Mouse (Mus musculus) embryonic facial prominence, embryonic 10.5 days (tissue): ENCODE data around the gene March10. TPM values are rescaled to one million over a fixed set of nuclear protein-coding genes. Genes with fewer than 3 reads are reported as not detected.

Experiments
- DNase-seq: peaks from one replicate; pipeline ENCODE4 v3.0.0-alpha.2; 2017; ENCODE audit warnings: low spot score
- H3K27ac ChIP-seq: fragments of 300-500 bp; sonication (generic); replicated peaks from 2 replicates; pipeline ENCODE4 v1.5.1; 2016; ENCODE audit warnings: mild to moderate bottlenecking
- H3K27me3 ChIP-seq: fragments of 300-500 bp; sonication (generic); replicated peaks from 2 replicates; pipeline ENCODE4 v1.6.1; 2016; ENCODE audit warnings: low read depth, mild to moderate bottlenecking; ENCODE audit not compliant: poor library complexity, severe bottlenecking
- H3K36me3 ChIP-seq: fragments of 300-500 bp; sonication (generic); replicated peaks from 2 replicates; pipeline ENCODE4 v1.6.1; 2016; ENCODE audit warnings: mild to moderate bottlenecking, moderate library complexity
- H3K4me1 ChIP-seq: fragments of 300-500 bp; sonication (generic); 2 replicates; pipeline ENCODE4 v1.6.1; 2016
- H3K4me3 ChIP-seq: fragments of 300-500 bp; sonication (generic); 2 replicates; pipeline ENCODE4 v1.5.1; 2016; ENCODE audit warnings: mild to moderate bottlenecking, moderate library complexity
- H3K9me3 ChIP-seq: fragments of 300-500 bp; sonication (generic); 2 replicates; pipeline ENCODE4 v1.6.1; 2016; ENCODE audit warnings: mild to moderate bottlenecking
- WGBS: fragments of 180-500 bp; shearing (Covaris S2); methylation state at CpG from one replicate; pipeline ENCODE4 v1.1.7; 2016; 5-methylcytosine and 5-hydroxymethylcytosine counted together
- polyA plus RNA-seq: library from polyadenylated mRNA; unstranded; fragments of >200 nt; fragmentation: Nextera tagmentation; extraction: Ambion mirVana; gene quantifications from 2 replicates; pipeline ENCODE4 v1.2.1, GENCODE M21; 2016

Gene March10
- polyA plus RNA-seq, 1 experiment from 2014 or later = 0.06 TPM

DNA sequence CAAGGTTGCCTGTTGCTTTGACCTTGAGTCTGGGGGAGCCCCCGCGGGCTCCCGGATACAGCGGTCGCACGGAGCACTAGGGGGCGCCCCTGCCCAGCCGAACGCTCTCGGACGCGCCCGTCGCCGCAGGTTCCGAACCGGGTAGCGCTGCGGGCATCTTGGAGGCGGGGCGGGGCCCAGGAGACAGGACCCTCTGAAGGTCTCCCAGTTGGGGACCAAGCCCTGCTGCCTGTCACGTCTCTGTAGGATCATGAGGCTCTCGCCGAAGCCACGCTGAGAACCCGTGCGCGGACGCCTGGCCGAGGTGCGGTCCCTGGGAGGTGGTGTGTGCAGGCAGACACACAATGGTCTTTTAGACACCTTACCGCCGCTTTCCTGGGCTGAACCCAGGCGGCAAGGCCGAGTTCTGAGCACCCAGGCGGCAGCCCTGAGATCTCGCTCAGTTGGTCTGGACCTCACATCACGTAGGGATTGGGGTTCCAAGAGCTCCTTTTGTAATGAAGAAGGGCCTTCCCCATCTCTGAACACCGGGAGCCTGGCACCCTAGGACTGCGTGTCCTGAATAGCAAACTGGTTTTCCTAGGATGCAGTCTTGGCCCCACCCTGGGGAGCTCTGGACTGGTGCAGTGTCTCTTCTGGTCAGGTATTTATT is 93.5 kb downstream of the March10 start:
- Histone ChIP-seq H3K4me3 (peak overlapping the region; percentile 70), H3K27me3 (peaks cover 20% of the 10 kb centered on the region), H3K9me3 (no peaks in the 10 kb centered on the region), H3K36me3 (no peaks in the 10 kb centered on the region), H3K4me1 (peaks cover 45% of the 10 kb centered on the region), H3K27ac (peak overlapping the region; percentile 85)
- DNase-seq = peak; percentile 88
- 1% methylated on average over 40 of the region's 40 CpGs for WGBS

GRCm38 (mm10) chr11:105362041-105362765 is 94.3 kb downstream of the March10 start:
- 90% methylated on average over 4 of the region's 4 CpGs for WGBS
- Histone ChIP-seq H3K4me1 (peaks cover 45% of the 10 kb centered on the region), H3K27me3 (peaks cover 20% of the 10 kb centered on the region), H3K4me3 (no peak overlapping the region; the same call in 1 of the 2 replicates), H3K27ac (no peak overlapping the region), H3K36me3 (no peaks in the 10 kb centered on the region), H3K9me3 (no peaks in the 10 kb centered on the region)
- no peak for DNase-seq

DNA sequence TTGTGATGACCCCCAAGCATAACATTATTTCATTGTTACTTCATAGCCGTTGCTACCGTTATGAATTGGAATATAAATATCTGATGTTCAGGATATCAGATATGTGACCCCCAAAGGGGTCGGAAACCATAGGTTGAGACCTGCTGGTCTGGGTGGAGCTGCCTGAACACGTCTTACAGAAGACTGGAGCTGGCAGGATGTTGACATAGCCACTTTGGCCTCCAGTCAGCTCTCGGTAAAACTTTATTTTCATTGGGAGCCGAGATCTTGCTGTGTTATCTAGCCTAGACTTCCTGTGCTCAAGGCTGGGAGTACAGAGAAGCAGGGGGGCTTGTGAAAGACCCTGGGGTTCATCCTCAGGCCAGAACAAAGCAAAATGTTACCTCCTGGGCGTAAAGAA is 100.2 kb downstream of the March10 start:
- Histone ChIP-seq H3K27me3 (peaks cover 6% of the 10 kb centered on the region; the same call in 1 of the 2 replicates), H3K4me3 (no peak overlapping the region), H3K4me1 (peaks cover 55% of the 10 kb centered on the region), H3K36me3 (peaks cover 10% of the 10 kb centered on the region; the same call in 1 of the 2 replicates), H3K9me3 (no peaks in the 10 kb centered on the region), H3K27ac (no peak overlapping the region)
- DNase-seq = no peak
- 69% methylated on average over 7 of the region's 7 CpGs for WGBS

DNA sequence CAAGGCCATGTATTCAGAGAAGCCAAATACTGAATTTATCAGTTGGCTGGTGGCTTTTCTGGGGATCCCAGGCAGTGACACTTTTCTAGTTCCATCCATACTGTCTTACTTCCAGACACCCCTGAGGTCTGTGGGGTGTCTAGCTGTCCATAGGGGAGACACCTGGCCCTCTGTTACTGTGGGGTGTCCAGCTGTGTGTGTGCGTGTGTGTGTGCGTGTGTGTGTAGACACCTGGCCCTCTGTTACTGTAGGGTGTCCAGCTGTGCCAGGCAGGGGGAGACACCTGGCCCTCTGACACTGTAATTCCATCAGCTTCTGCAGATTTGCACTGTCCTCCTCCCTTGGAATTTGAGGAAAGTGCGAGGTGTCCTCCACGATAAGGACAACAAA is 102.6 kb downstream of the March10 start:
- peaks cover 33% of the 10 kb centered on the region for H3K36me3 ChIP-seq
- no peak overlapping the region for H3K4me3 ChIP-seq
- WGBS = 89% methylated on average over 4 of the region's 4 CpGs
- no peaks in the 10 kb centered on the region for H3K9me3 ChIP-seq
- H3K27me3 ChIP-seq = no peaks in the 10 kb centered on the region
- H3K4me1 ChIP-seq = peaks cover 50% of the 10 kb centered on the region
- no peak overlapping the region for H3K27ac ChIP-seq
- DNase-seq = no peak

- no peak for DNase-seq
- Histone ChIP-seq H3K4me1 (peaks cover 50% of the 10 kb centered on the region), H3K9me3 (no peaks in the 10 kb centered on the region), H3K4me3 (no peak overlapping the region), H3K27ac (peak overlapping the region; percentile 36), H3K36me3 (peaks cover 39% of the 10 kb centered on the region), H3K27me3 (no peaks in the 10 kb centered on the region)
- WGBS = 66% methylated on average over 9 of the region's 9 CpGs
These were observed 103.3 kb downstream of the March10 start for GRCm38 (mm10) chr11:105352954-105353890.

DNA sequence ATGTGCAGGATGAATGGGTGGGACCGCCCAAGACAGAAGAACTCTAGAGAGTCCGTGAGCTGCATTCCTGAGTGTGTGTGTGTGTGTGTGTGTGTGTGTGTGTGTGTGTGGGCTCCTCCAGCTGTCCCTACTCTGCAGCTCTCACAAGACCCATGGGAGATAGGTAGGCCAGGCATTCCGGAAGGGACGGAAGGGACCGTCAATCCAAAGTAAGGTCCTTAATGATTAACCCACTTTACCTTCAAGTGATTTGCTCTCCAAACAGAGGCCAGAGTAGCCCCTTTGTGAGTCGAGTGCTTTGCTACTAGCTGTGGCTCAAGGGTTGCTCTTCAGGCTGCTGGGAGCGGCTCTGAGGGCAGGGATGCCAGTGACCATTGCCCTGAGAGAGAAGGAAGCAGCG is 104.4 kb downstream of the March10 start:
- Histone ChIP-seq H3K27ac (no peak overlapping the region), H3K27me3 (no peaks in the 10 kb centered on the region)
- WGBS = 77% methylated on average over 8 of the region's 8 CpGs

GRCm38 (mm10) chr11:105350643-105351042 is 105.9 kb downstream of the March10 start:
- peaks cover 41% of the 10 kb centered on the region for H3K4me1 ChIP-seq

More for the DNA sequence above, 104.4 kb downstream of the March10 start:
- Histone ChIP-seq H3K36me3 (peaks cover 50% of the 10 kb centered on the region), H3K4me1 (peaks cover 50% of the 10 kb centered on the region), H3K4me3 (no peak overlapping the region), H3K9me3 (no peaks in the 10 kb centered on the region)
- DNase-seq = no peak

DNA sequence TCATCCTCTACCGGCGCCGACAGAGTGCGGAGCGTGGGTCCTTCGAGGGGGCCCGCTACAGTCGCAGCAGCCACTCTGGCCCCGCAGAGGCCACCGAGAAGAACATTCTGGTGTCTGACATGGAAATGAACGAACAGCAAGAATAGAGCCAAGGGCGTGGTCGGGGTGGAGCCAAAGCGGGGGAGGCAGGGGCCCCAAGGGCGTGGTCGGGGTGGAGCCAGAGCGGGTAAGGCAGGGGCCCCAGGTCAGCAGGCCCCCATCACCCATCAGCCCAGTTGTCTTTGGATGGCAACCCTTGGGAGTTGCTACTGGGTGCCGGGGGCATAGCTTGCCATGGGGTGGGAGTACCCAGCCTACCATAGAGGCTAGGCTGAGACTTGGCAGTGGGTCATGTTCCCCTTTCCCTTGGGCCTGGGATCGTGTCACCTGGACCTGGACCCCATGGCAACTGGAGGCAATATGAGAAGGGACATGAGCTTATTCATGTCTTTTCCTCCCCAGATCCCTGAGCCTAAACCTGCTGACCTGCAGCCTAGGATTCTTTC is 106.7 kb downstream of the March10 start:
- Histone ChIP-seq H3K27me3 (no peaks in the 10 kb centered on the region), H3K9me3 (no peaks in the 10 kb centered on the region), H3K27ac (0 out of 2 replicates have a peak overlapping the region, but pooled peaks have one; percentile 30), H3K36me3 (peaks cover 73% of the 10 kb centered on the region), H3K4me3 (no peak overlapping the region), H3K4me1 (peaks cover 33% of the 10 kb centered on the region)
- 95% methylated on average over 19 of the region's 19 CpGs for WGBS
- no peak for DNase-seq

More at GRCm38 (mm10) chr11:105350643-105351042, 105.9 kb downstream of the March10 start:
- Histone ChIP-seq H3K9me3 (no peaks in the 10 kb centered on the region), H3K4me3 (no peak overlapping the region), H3K27me3 (no peaks in the 10 kb centered on the region), H3K27ac (no peak overlapping the region), H3K36me3 (peaks cover 65% of the 10 kb centered on the region)
- WGBS = 89% methylated on average over 7 of the region's 7 CpGs
- no peak for DNase-seq

DNA sequence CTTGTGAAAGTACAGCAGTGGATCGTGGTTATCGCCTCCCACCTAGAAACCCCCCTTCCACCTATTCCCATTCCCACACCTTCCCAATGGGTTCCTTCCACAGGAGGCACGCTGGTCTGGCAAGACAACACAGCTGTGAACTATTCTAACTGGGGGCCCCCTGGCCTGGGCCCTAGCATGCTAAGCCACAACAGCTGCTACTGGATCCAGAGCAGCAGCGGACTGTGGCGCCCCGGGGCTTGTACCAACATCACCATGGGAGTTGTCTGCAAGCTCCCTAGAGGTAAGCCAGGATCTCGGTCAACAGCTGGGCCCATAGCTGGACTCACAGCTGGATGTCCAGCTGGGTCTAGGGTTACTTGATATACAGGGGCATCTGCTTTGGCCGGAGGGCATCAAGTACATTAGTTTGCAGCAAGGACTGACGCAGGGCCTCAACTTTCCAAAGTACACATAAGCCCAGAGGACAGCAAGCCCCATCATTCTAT is 108.0 kb downstream of the March10 start:
- Histone ChIP-seq H3K27ac (no peak overlapping the region), H3K4me1 (peaks cover 22% of the 10 kb centered on the region), H3K36me3 (peaks cover 81% of the 10 kb centered on the region), H3K27me3 (no peaks in the 10 kb centered on the region), H3K9me3 (no peaks in the 10 kb centered on the region), H3K4me3 (no peak overlapping the region)
- WGBS = 93% methylated on average over 9 of the region's 9 CpGs
- DNase-seq = no peak

GRCm38 (mm10) chr11:105347162-105348161 is 109.1 kb downstream of the March10 start:
- H3K27me3 ChIP-seq = no peaks in the 10 kb centered on the region
- no peaks in the 10 kb centered on the region for H3K9me3 ChIP-seq
- no peak overlapping the region for H3K27ac ChIP-seq
- no peak overlapping the region for H3K4me3 ChIP-seq
- H3K4me1 ChIP-seq = peaks cover 11% of the 10 kb centered on the region
- peaks cover 91% of the 10 kb centered on the region for H3K36me3 ChIP-seq
- peak; percentile 82 for DNase-seq
- WGBS = 66% methylated on average over 28 of the region's 28 CpGs

GRCm38 (mm10) chr11:105345284-105345683 is 111.3 kb downstream of the March10 start:
- no peak for DNase-seq
- Histone ChIP-seq H3K27me3 (no peaks in the 10 kb centered on the region), H3K4me3 (no peak overlapping the region), H3K27ac (no peak overlapping the region), H3K36me3 (peaks cover 95% of the 10 kb centered on the region), H3K4me1 (no peaks in the 10 kb centered on the region), H3K9me3 (no peaks in the 10 kb centered on the region)
- WGBS = 80% methylated on average over 2 of the region's 2 CpGs
